Mouse (Mus musculus) olfactory bulb, adult 2 months (tissue): ENCODE measurements around the gene Grb7.

ENCODE experiments used
- CTCF ChIP-seq: fragments of 200-500 bp; IDR thresholded peaks from 2 replicates; pipeline ENCODE4 v1.5.1; 2012; ENCODE audit warnings: low read depth, mild to moderate bottlenecking, low read length, moderate library complexity; ENCODE audit not compliant: insufficient read depth
- POLR2A ChIP-seq: fragments of 200-500 bp; IDR thresholded peaks from 2 replicates; pipeline ENCODE4 v1.6.1; 2012; ENCODE audit warnings: mild to moderate bottlenecking, low read depth, low read length, moderate library complexity; ENCODE audit not compliant: insufficient read depth

DNA sequence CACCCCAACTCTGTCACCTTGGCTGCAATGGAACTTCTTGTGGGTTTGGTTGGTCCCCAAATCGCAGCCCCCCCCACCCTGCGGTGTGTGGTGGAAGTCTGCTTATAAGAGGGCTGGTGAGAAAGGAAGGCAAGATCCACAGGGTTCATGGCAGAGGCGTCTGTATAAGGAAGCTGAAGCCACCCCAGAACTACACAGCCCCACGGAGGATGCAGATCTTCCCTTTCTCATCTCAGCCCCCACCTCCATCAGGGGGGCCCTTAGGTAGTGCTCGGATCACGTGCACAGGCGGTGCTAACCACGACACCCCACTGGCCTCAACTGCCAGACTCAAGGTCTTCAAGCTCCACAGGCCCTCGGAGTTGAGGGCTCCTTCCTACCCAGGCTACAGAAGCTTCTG, 17.7 kb downstream of the Grb7 start:
- TF ChIP-seq CTCF, result no peak
- TF ChIP-seq POLR2A, result no peak
